Mouse (Mus musculus) forebrain, embryonic 15.5 days (tissue): Measurements from ENCODE around the gene Naa25. TPM values are rescaled to one million over a fixed set of nuclear protein-coding genes. Genes with fewer than 3 reads are reported as not detected.
A peak's percentile ranks its signal among the peaks of the same experiment; 100 is the strongest.
"Not testable (repeated sequence)": the region's sequence is repeated elsewhere in the genome, so short reads cannot be mapped to it uniquely, and the experiment has no call there.

Source experiments
- ATAC-seq: fragments of 200-750 bp; cut with Nextera tagmentation; replicated peaks from 2 replicates; pipeline ENCODE4 v1.8.0; 2017; ENCODE audit warnings: mild to moderate bottlenecking, moderate TSS enrichment, moderate library complexity
- H3K27ac ChIP-seq: fragments of 300-500 bp; sonication (generic); replicated peaks from 2 replicates; pipeline ENCODE4 v1.5.1; 2015; ENCODE audit warnings: mild to moderate bottlenecking, inconsistent platforms
- H3K27me3 ChIP-seq: fragments of 300-500 bp; sonication (generic); 2 replicates; pipeline ENCODE4 v1.6.1; 2015; ENCODE audit warnings: inconsistent platforms
- H3K36me3 ChIP-seq: fragments of 300-500 bp; sonication (generic); 2 replicates; pipeline ENCODE4 v1.6.1; 2015; ENCODE audit warnings: mild to moderate bottlenecking, inconsistent platforms
- H3K4me1 ChIP-seq: fragments of 300-500 bp; sonication (generic); 2 replicates; pipeline ENCODE4 v1.6.1; 2015; ENCODE audit warnings: inconsistent platforms
- H3K4me2 ChIP-seq: fragments of 300-500 bp; sonication (generic); replicated peaks from 2 replicates; pipeline ENCODE4 v1.6.1; 2015; ENCODE audit warnings: mild to moderate bottlenecking, inconsistent platforms
- H3K4me3 ChIP-seq: fragments of 300-500 bp; sonication (generic); 2 replicates; pipeline ENCODE4 v1.5.1; 2015; ENCODE audit warnings: mild to moderate bottlenecking, inconsistent platforms
- H3K9ac ChIP-seq: fragments of 300-500 bp; sonication (generic); replicated peaks from 2 replicates; pipeline ENCODE4 v1.6.1; 2015; ENCODE audit warnings: mild to moderate bottlenecking, inconsistent platforms
- H3K9me3 ChIP-seq: fragments of 300-500 bp; sonication (generic); 2 replicates; pipeline ENCODE4 v1.6.1; 2016; ENCODE audit warnings: inconsistent platforms
- WGBS: fragments of 180-500 bp; shearing (Covaris S2); methylation state at CpG from one replicate; pipeline ENCODE4 v1.1.7; 2015; ENCODE audit warnings: mixed read lengths; 5-methylcytosine and 5-hydroxymethylcytosine counted together
- polyA plus RNA-seq: library from polyadenylated mRNA; unstranded; fragments of >200 nt; fragmentation: Nextera tagmentation; extraction: Ambion mirVana; gene quantifications from 2 replicates; pipeline ENCODE4 v1.2.1, GENCODE M21; 2015

The Naa25 gene
- 54.7 and 59.0 TPM in 2 replicates for polyA plus RNA-seq

- no peaks in the 10 kb centered on the region for H3K9me3 ChIP-seq
- peak; percentile 97 for ATAC-seq
- 9% methylated on average over 53 of the region's 53 CpGs for WGBS
These were observed at the start of gene Naa25 for GRCm38 (mm10) chr5:121397187-121398145. Naa25 (plus strand) TSS chr5:121397936.

GRCm38 (mm10) chr5:121359229-121359628, 38.5 kb upstream of the Naa25 start:
- 79% methylated on average over 9 of the region's 9 CpGs for WGBS

More at GRCm38 (mm10) chr5:121397187-121398145, at the start of gene Naa25:
- Histone ChIP-seq H3K4me3 (peak within 1 kb of the TSS; percentile 78), H3K36me3 (0 out of 2 replicates have a peak, but pooled peaks cover 5% of the 10 kb centered on the region), H3K27ac (peak within 1 kb of the TSS; percentile 83), H3K4me1 (peaks cover 19% of the 10 kb centered on the region), H3K27me3 (no peaks in the 10 kb centered on the region), H3K4me2 (peak within 1 kb of the TSS; percentile 78), H3K9ac (peak within 1 kb of the TSS; percentile 72)

DNA sequence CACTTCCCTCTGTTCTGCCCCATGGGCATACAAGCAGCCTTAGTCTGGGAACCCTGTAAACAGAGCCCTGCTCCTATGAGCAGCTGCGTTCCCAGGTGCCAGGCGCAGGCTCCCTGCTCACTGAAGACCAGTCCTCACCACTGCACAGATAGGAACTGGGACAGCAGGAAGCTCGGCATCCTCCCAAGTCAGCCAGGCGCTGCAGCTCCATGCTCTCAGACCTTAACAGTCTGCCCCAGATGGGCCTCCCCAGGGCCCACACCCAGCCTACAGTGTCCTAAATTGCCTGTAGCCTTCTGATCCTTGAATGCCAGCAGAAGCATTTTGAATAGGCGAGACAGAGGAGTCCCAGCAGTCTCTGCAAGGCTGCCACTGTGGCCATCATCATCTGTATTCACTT, 36.0 kb upstream of the Naa25 start:
- Histone ChIP-seq H3K9me3 (no peaks in the 10 kb centered on the region), H3K9ac (no peak overlapping the region), H3K4me2 (no peak overlapping the region), H3K36me3 (peaks cover 97% of the 10 kb centered on the region), H3K4me1 (no peaks in the 10 kb centered on the region), H3K27me3 (no peaks in the 10 kb centered on the region), H3K27ac (no peak overlapping the region), H3K4me3 (no peak overlapping the region)
- 90% methylated on average over 5 of the region's 5 CpGs for WGBS
- ATAC-seq, result no peak

More at GRCm38 (mm10) chr5:121359229-121359628, 38.5 kb upstream of the Naa25 start:
- no peak overlapping the region for H3K4me2 ChIP-seq
- H3K27ac ChIP-seq, result no peak overlapping the region
- H3K9ac ChIP-seq, result no peak overlapping the region
- no peak for ATAC-seq
- H3K4me3 ChIP-seq, result no peak overlapping the region
- H3K36me3 ChIP-seq, result peaks cover 97% of the 10 kb centered on the region
- no peaks in the 10 kb centered on the region for H3K27me3 ChIP-seq
- H3K9me3 ChIP-seq, result no peaks in the 10 kb centered on the region
- H3K4me1 ChIP-seq, result no peaks in the 10 kb centered on the region

DNA sequence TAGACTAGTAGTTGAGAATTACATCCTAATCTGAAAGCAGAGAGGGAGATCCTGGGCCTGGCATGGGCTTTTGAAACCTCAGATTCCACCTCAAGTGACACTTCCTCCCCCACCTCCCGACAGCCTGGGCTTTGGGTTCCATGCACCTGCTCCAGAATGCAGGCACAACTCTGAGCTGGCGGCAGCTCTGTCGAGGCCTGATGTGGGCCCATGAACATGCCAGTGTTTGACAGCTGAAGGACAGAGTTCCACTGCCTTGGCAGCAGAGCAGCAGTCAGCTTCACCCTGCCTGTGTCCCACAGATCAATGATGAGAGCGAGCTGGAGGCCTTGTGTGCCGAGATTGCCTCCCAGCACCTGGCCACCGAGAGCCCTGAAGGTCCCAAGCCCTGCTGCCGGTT, 34.3 kb upstream of the Naa25 start:
- Histone ChIP-seq H3K36me3 (peaks cover 98% of the 10 kb centered on the region), H3K4me1 (no peaks in the 10 kb centered on the region), H3K27me3 (no peaks in the 10 kb centered on the region), H3K9me3 (no peaks in the 10 kb centered on the region), H3K9ac (no peak overlapping the region), H3K4me2 (no peak overlapping the region), H3K4me3 (no peak overlapping the region), H3K27ac (no peak overlapping the region)
- ATAC-seq, result no peak
- WGBS, result 89% methylated on average over 7 of the region's 7 CpGs

DNA sequence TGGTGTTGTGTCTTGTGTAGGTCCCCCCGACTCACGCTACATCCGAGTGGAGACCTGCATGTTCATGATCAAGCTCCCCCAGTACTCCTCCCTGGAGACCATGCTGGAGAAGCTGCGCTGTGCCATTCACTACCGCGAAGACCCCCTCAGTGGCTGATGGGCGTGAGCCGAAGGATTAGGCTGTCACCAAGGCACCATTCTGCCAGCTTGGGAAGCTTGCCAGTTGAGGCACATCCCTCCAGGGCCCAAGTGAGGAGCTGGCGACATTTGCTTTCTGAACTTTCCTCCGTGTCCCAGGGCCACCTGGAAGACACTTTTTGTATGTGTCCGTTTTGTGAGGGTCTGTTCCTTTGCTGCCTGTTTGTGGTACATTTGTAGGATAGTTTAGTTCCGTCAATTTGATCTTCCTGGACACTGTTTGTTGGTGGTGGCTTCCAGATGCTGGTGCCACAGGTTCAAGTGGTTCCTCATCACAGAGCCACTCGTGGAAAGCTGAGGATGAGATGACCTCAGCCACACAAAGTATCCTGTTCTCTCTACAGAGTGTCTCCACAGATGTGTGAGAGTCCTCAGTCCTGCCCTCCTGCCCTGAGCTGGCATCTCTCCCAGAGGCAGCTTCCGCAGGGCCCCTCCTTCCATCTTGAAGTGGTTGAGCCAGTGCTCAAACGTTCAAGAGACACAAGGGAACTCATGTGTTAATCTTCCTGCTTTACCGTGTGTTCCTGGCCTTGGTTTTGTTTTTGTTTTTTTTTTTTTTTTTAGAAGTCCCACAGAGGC, 31.1 kb upstream of the Naa25 start:
- Histone ChIP-seq H3K27ac (no peak overlapping the region), H3K9ac (no peak overlapping the region), H3K36me3 (peaks cover 84% of the 10 kb centered on the region), H3K4me2 (no peak overlapping the region), H3K9me3 (no peaks in the 10 kb centered on the region), H3K27me3 (no peaks in the 10 kb centered on the region), H3K4me1 (no peaks in the 10 kb centered on the region), H3K4me3 (no peak overlapping the region)
- no peak for ATAC-seq
- WGBS, result 72% methylated on average over 16 of the region's 16 CpGs

DNA sequence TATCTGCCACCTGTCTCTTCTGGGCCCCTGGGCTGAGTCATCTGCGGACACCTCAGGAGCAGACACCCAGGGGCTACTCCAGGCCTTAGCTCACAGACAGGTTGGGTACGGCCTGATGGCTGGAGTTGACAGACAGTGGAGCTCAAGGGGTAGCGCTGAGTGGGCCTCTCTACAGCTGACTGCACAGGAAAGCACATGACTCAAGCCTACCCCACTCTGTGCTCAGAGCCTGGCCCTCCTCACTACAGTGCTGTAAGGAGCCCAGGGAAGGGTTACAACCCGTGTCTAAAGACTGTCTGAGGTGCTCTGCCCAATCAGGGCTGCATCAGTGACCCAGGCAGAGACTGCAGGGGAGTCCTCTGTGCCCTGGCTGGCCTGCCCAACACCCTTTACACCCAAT, 30.5 kb upstream of the Naa25 start:
- Histone ChIP-seq H3K27ac (no peak overlapping the region), H3K36me3 (peaks cover 84% of the 10 kb centered on the region), H3K9me3 (no peaks in the 10 kb centered on the region), H3K4me1 (no peaks in the 10 kb centered on the region), H3K9ac (no peak overlapping the region), H3K4me2 (no peak overlapping the region), H3K4me3 (no peak overlapping the region), H3K27me3 (no peaks in the 10 kb centered on the region)
- ATAC-seq, result no peak
- WGBS, result 86% methylated on average over 4 of the region's 4 CpGs

GRCm38 (mm10) chr5:121371712-121372111, 26.0 kb upstream of the Naa25 start:
- H3K4me1 ChIP-seq, result no peaks in the 10 kb centered on the region
- no peak for ATAC-seq
- H3K4me2 ChIP-seq, result no peak overlapping the region
- no peaks in the 10 kb centered on the region for H3K9me3 ChIP-seq
- H3K9ac ChIP-seq, result no peak overlapping the region
- WGBS, result 88% methylated on average over 6 of the region's 6 CpGs
- H3K36me3 ChIP-seq, result peaks cover 79% of the 10 kb centered on the region
- H3K4me3 ChIP-seq, result no peak overlapping the region
- no peaks in the 10 kb centered on the region for H3K27me3 ChIP-seq
- no peak overlapping the region for H3K27ac ChIP-seq

- no peak for ATAC-seq
- Histone ChIP-seq H3K27me3 (no peaks in the 10 kb centered on the region), H3K9me3 (no peaks in the 10 kb centered on the region), H3K4me3 (no peak overlapping the region), H3K27ac (no peak overlapping the region), H3K36me3 (peaks cover 80% of the 10 kb centered on the region), H3K4me1 (no peaks in the 10 kb centered on the region), H3K9ac (no peak overlapping the region), H3K4me2 (no peak overlapping the region)
- WGBS, result 85% methylated on average over 3 of the region's 3 CpGs
These were observed 22.9 kb upstream of the Naa25 start for GRCm38 (mm10) chr5:121374790-121375189.

GRCm38 (mm10) chr5:121376972-121377371, 20.8 kb upstream of the Naa25 start:
- H3K9ac ChIP-seq, ATAC-seq, H3K4me3 ChIP-seq, H3K4me2 ChIP-seq, H3K27ac ChIP-seq, H3K9me3 ChIP-seq, H3K4me1 ChIP-seq, H3K27me3 ChIP-seq: not testable (repeated sequence)
- 75% methylated on average over 5 of the region's 5 CpGs for WGBS
- H3K36me3 ChIP-seq, result peaks cover 85% of the 10 kb centered on the region

DNA sequence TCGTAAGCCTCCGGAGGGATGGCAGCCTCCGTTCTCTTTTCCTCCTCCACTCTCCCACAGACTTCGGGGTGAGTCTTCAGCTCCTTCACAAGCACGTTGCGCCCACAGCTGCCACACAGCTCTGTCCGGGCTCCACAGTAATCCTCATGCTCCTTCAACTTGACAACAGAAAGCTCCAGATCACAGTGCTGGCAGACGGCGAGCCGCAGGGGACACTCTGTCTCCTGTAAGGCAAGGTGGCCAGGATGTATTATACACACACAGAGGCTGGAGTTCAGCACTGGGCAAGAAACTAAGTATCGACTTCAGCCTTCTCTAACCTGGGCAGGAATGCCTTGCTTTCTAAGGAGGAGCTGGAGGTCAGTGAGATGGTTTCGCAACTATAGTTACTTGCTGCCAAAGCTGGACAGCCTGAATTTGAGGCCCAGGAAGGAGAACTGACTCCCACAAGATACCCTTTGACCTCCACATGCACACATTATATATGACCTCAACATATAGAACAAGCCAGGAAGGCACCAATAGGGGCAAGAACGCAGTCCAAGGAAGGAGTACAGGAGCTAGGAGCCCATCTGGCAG, 19.0 kb upstream of the Naa25 start:
- Histone ChIP-seq H3K27ac (no peak overlapping the region), H3K9me3 (no peaks in the 10 kb centered on the region), H3K27me3 (no peaks in the 10 kb centered on the region), H3K4me2 (no peak overlapping the region), H3K36me3 (peaks cover 67% of the 10 kb centered on the region), H3K4me3 (no peak overlapping the region), H3K4me1 (peaks cover 16% of the 10 kb centered on the region), H3K9ac (no peak overlapping the region)
- WGBS, result 94% methylated on average over 13 of the region's 13 CpGs
- ATAC-seq, result no peak

GRCm38 (mm10) chr5:121380692-121381091, 17.0 kb upstream of the Naa25 start:
- 88% methylated on average over 2 of the region's 2 CpGs for WGBS
- peaks cover 24% of the 10 kb centered on the region for H3K4me1 ChIP-seq
- peaks cover 51% of the 10 kb centered on the region for H3K36me3 ChIP-seq
- no peak overlapping the region for H3K4me3 ChIP-seq
- no peaks in the 10 kb centered on the region for H3K27me3 ChIP-seq
- H3K27ac ChIP-seq, result no peak overlapping the region
- H3K4me2 ChIP-seq, result no peak overlapping the region
- no peak overlapping the region for H3K9ac ChIP-seq
- no peaks in the 10 kb centered on the region for H3K9me3 ChIP-seq
- ATAC-seq, result no peak
